Mouse (Mus musculus) limb, embryonic 10.5 days (tissue): ENCODE data around the gene Dnm3. TPM values are rescaled to one million over a fixed set of nuclear protein-coding genes. Genes with fewer than 3 reads are reported as not detected.

Source experiments
- DNase-seq: peaks from one replicate; pipeline ENCODE4 v3.0.0-alpha.2; 2017; ENCODE audit warnings: low spot score
- H3K27ac ChIP-seq: fragments of 300-500 bp; sonication (generic); 2 replicates; pipeline ENCODE4 v1.5.1; 2016; ENCODE audit warnings: mild to moderate bottlenecking
- H3K27me3 ChIP-seq: fragments of 300-500 bp; sonication (generic); 2 replicates; pipeline ENCODE4 v1.6.1; 2016; ENCODE audit warnings: low read depth, mild to moderate bottlenecking; ENCODE audit not compliant: poor library complexity, severe bottlenecking
- H3K36me3 ChIP-seq: fragments of 300-500 bp; sonication (generic); 2 replicates; pipeline ENCODE4 v1.6.1; 2016; ENCODE audit warnings: mild to moderate bottlenecking, moderate library complexity
- H3K4me1 ChIP-seq: fragments of 300-500 bp; sonication (generic); 2 replicates; pipeline ENCODE4 v1.6.1; 2016
- H3K4me3 ChIP-seq: fragments of 300-500 bp; sonication (generic); 2 replicates; pipeline ENCODE4 v1.5.1; 2016; ENCODE audit warnings: mild to moderate bottlenecking, moderate library complexity
- H3K9me3 ChIP-seq: fragments of 300-500 bp; sonication (generic); replicated peaks from 2 replicates; pipeline ENCODE4 v1.6.1; 2016; ENCODE audit warnings: mild to moderate bottlenecking
- WGBS: fragments of 180-500 bp; shearing (Covaris S2); methylation state at CpG from one replicate; pipeline ENCODE4 v1.1.7; 2016; 5-methylcytosine and 5-hydroxymethylcytosine counted together
- polyA plus RNA-seq: library from polyadenylated mRNA; unstranded; fragments of >200 nt; fragmentation: Nextera tagmentation; extraction: Ambion mirVana; gene quantifications from 2 replicates; pipeline ENCODE4 v1.2.1, GENCODE M21; 2016

Gene Dnm3
- polyA plus RNA-seq, 1 experiment from 2014 or later: 11.6 TPM

GRCm38 (mm10) chr1:162180451-162180850 is 297.4 kb downstream of the Dnm3 start:
- no peaks in the 10 kb centered on the region for H3K9me3 ChIP-seq
- no peaks in the 10 kb centered on the region for H3K36me3 ChIP-seq
- no peak overlapping the region for H3K4me3 ChIP-seq
- no peak for DNase-seq
- H3K27me3 ChIP-seq: no peaks in the 10 kb centered on the region
- peak overlapping the region; percentile 64; the same call in 1 of the 2 replicates for H3K27ac ChIP-seq
- 75% methylated on average over 7 of the region's 7 CpGs for WGBS
- H3K4me1 ChIP-seq: peaks cover 47% of the 10 kb centered on the region

GRCm38 (mm10) chr1:162179401-162179800 is 298.4 kb downstream of the Dnm3 start:
- Histone ChIP-seq H3K4me3 (no peak overlapping the region), H3K36me3 (no peaks in the 10 kb centered on the region), H3K27ac (peak overlapping the region; percentile 64), H3K4me1 (peaks cover 41% of the 10 kb centered on the region), H3K27me3 (no peaks in the 10 kb centered on the region), H3K9me3 (no peaks in the 10 kb centered on the region)
- no peak for DNase-seq
- 87% methylated on average over 4 of the region's 4 CpGs for WGBS

GRCm38 (mm10) chr1:162172806-162173205 is 305.0 kb downstream of the Dnm3 start:
- no peak overlapping the region for H3K4me3 ChIP-seq
- peak overlapping the region; percentile 67; the same call in 1 of the 2 replicates for H3K27ac ChIP-seq
- H3K9me3 ChIP-seq: no peaks in the 10 kb centered on the region
- 74% methylated on average over 6 of the region's 6 CpGs for WGBS
- DNase-seq: no peak
- H3K27me3 ChIP-seq: no peaks in the 10 kb centered on the region
- no peaks in the 10 kb centered on the region for H3K36me3 ChIP-seq
- peaks cover 2% of the 10 kb centered on the region; the same call in 1 of the 2 replicates for H3K4me1 ChIP-seq

GRCm38 (mm10) chr1:162163687-162164484 is 313.9 kb downstream of the Dnm3 start:
- DNase-seq: no peak
- WGBS: 85% methylated on average over 7 of the region's 7 CpGs

GRCm38 (mm10) chr1:162162677-162163076 is 315.2 kb downstream of the Dnm3 start:
- no peak overlapping the region for H3K4me3 ChIP-seq
- peak overlapping the region; percentile 59 for H3K27ac ChIP-seq
- no peaks in the 10 kb centered on the region for H3K9me3 ChIP-seq
- H3K36me3 ChIP-seq: no peaks in the 10 kb centered on the region
- H3K27me3 ChIP-seq: no peaks in the 10 kb centered on the region
- no peak for DNase-seq
- 88% methylated on average over 7 of the region's 7 CpGs for WGBS
- peaks cover 40% of the 10 kb centered on the region for H3K4me1 ChIP-seq

More at GRCm38 (mm10) chr1:162163687-162164484, 313.9 kb downstream of the Dnm3 start:
- peaks cover 40% of the 10 kb centered on the region for H3K4me1 ChIP-seq
- H3K27ac ChIP-seq: peak overlapping the region; percentile 75; the same call in 1 of the 2 replicates
- H3K9me3 ChIP-seq: no peaks in the 10 kb centered on the region
- H3K27me3 ChIP-seq: no peaks in the 10 kb centered on the region
- H3K4me3 ChIP-seq: no peak overlapping the region
- no peaks in the 10 kb centered on the region for H3K36me3 ChIP-seq

GRCm38 (mm10) chr1:162162249-162162648 is 315.6 kb downstream of the Dnm3 start:
- no peaks in the 10 kb centered on the region for H3K27me3 ChIP-seq
- H3K4me3 ChIP-seq: no peak overlapping the region
- H3K9me3 ChIP-seq: no peaks in the 10 kb centered on the region
- peak overlapping the region; percentile 59 for H3K27ac ChIP-seq
- no peak for DNase-seq
- 59% methylated on average over 5 of the region's 5 CpGs for WGBS
- H3K4me1 ChIP-seq: peaks cover 40% of the 10 kb centered on the region
- H3K36me3 ChIP-seq: no peaks in the 10 kb centered on the region

- no peak for DNase-seq
- H3K9me3 ChIP-seq: no peaks in the 10 kb centered on the region
- H3K27ac ChIP-seq: no peak overlapping the region
- no peaks in the 10 kb centered on the region for H3K36me3 ChIP-seq
- no peak overlapping the region for H3K4me3 ChIP-seq
- H3K27me3 ChIP-seq: no peaks in the 10 kb centered on the region
- 44% methylated on average over 1 of the region's 1 CpGs for WGBS
- peaks cover 38% of the 10 kb centered on the region for H3K4me1 ChIP-seq
Observed at GRCm38 (mm10) chr1:162160718-162161117, 317.1 kb downstream of the Dnm3 start.

GRCm38 (mm10) chr1:162158486-162158885 is 319.3 kb downstream of the Dnm3 start:
- DNase-seq: no peak
- Histone ChIP-seq H3K27ac (peak overlapping the region; percentile 61; the same call in 1 of the 2 replicates), H3K4me3 (no peak overlapping the region), H3K9me3 (no peaks in the 10 kb centered on the region), H3K4me1 (peaks cover 25% of the 10 kb centered on the region), H3K36me3 (no peaks in the 10 kb centered on the region), H3K27me3 (no peaks in the 10 kb centered on the region)
- 87% methylated on average over 2 of the region's 2 CpGs for WGBS

- Histone ChIP-seq H3K27ac (peak overlapping the region; percentile 32; the same call in 1 of the 2 replicates), H3K9me3 (no peaks in the 10 kb centered on the region), H3K36me3 (no peaks in the 10 kb centered on the region), H3K4me3 (no peak overlapping the region), H3K4me1 (peaks cover 27% of the 10 kb centered on the region), H3K27me3 (no peaks in the 10 kb centered on the region)
- DNase-seq: no peak
- WGBS: 95% methylated on average over 5 of the region's 5 CpGs
Observed at GRCm38 (mm10) chr1:162157659-162158058, 320.2 kb downstream of the Dnm3 start.

GRCm38 (mm10) chr1:162156873-162157272 is 321.0 kb downstream of the Dnm3 start:
- DNase-seq: no peak
- Histone ChIP-seq H3K27me3 (no peaks in the 10 kb centered on the region), H3K4me1 (peaks cover 23% of the 10 kb centered on the region), H3K9me3 (no peaks in the 10 kb centered on the region), H3K36me3 (no peaks in the 10 kb centered on the region), H3K27ac (peak overlapping the region; percentile 32; the same call in 1 of the 2 replicates), H3K4me3 (no peak overlapping the region)
- WGBS: 94% methylated on average over 5 of the region's 5 CpGs

GRCm38 (mm10) chr1:162155546-162155945 is 322.3 kb downstream of the Dnm3 start:
- WGBS: 93% methylated on average over 3 of the region's 3 CpGs
- DNase-seq: no peak
- no peaks in the 10 kb centered on the region for H3K36me3 ChIP-seq
- H3K4me3 ChIP-seq: no peak overlapping the region
- H3K9me3 ChIP-seq: no peaks in the 10 kb centered on the region
- H3K27me3 ChIP-seq: no peaks in the 10 kb centered on the region
- no peak overlapping the region for H3K27ac ChIP-seq
- peaks cover 15% of the 10 kb centered on the region for H3K4me1 ChIP-seq

- H3K27ac ChIP-seq: peak overlapping the region; percentile 68
Observed at GRCm38 (mm10) chr1:162153118-162153517, 324.7 kb downstream of the Dnm3 start.

GRCm38 (mm10) chr1:162149730-162150129 is 328.1 kb downstream of the Dnm3 start:
- no peaks in the 10 kb centered on the region for H3K27me3 ChIP-seq
- H3K4me3 ChIP-seq: no peak overlapping the region
- H3K4me1 ChIP-seq: peaks cover 13% of the 10 kb centered on the region
- H3K36me3 ChIP-seq: no peaks in the 10 kb centered on the region
- H3K9me3 ChIP-seq: no peaks in the 10 kb centered on the region
- H3K27ac ChIP-seq: no peak overlapping the region
- DNase-seq: no peak
- 88% methylated on average over 3 of the region's 3 CpGs for WGBS

More at GRCm38 (mm10) chr1:162153118-162153517, 324.7 kb downstream of the Dnm3 start:
- Histone ChIP-seq H3K4me3 (no peak overlapping the region), H3K4me1 (peaks cover 9% of the 10 kb centered on the region), H3K9me3 (no peaks in the 10 kb centered on the region), H3K27me3 (no peaks in the 10 kb centered on the region), H3K36me3 (no peaks in the 10 kb centered on the region)
- no peak for DNase-seq
- WGBS: 73% methylated on average over 5 of the region's 5 CpGs
